Mouse (Mus musculus): Measurements from ENCODE around the gene Coil. TPM values are rescaled to one million over a fixed set of nuclear protein-coding genes. Genes with fewer than 3 reads are reported as not detected.

Coil gene
- polyA plus RNA-seq, 1 experiment from 2014 or later: 24.2 TPM

- Histone ChIP-seq H3K4me1 (ENCODE audit: control insufficient read depth, insufficient read depth, low read length) (no peaks in the 10 kb centered on the region), H3K27me3 (ENCODE audit: control insufficient read depth, insufficient read depth, low read length) (no peaks in the 10 kb centered on the region), H3K27ac (ENCODE audit: low read depth, low read length) (no peak overlapping the region), H3K9ac (ENCODE audit: low read length) (no peak overlapping the region), H3K4me2 (no peak overlapping the region), H3K4me3 (ENCODE audit: low read depth, low read length) (no peak overlapping the region), H3K9me3 (ENCODE audit: control insufficient read depth, low read length) (no peaks in the 10 kb centered on the region), H3K36me3 (ENCODE audit: control insufficient read depth, insufficient read depth, low read length) (no peaks in the 10 kb centered on the region)
- DNase-seq (ENCODE audit: low spot score, missing footprints) (no peak), ATAC-seq (ENCODE audit: low FRiP score) (no peak)
Observed at GRCm38 (mm10) chr11:89006404-89006803, 36.4 kb downstream of the Coil start.

- Histone ChIP-seq H3K27ac (ENCODE audit: low read depth, low read length) (no peak overlapping the region), H3K4me3 (ENCODE audit: low read depth, low read length) (no peak overlapping the region), H3K9ac (ENCODE audit: low read length) (no peak overlapping the region), H3K4me2 (no peak overlapping the region), H3K36me3 (ENCODE audit: control insufficient read depth, insufficient read depth, low read length) (no peaks in the 10 kb centered on the region), H3K9me3 (ENCODE audit: control insufficient read depth, low read length) (no peaks in the 10 kb centered on the region), H3K27me3 (ENCODE audit: control insufficient read depth, insufficient read depth, low read length) (no peaks in the 10 kb centered on the region), H3K4me1 (ENCODE audit: control insufficient read depth, insufficient read depth, low read length) (no peaks in the 10 kb centered on the region)
- DNase-seq (ENCODE audit: low spot score, missing footprints) (no peak), ATAC-seq (ENCODE audit: low FRiP score) (no peak)
- 89% methylated on average over 3 of the region's 3 CpGs for WGBS
Observed at GRCm38 (mm10) chr11:89007582-89007981, 37.5 kb downstream of the Coil start.

GRCm38 (mm10) chr11:89009066-89009465, 39.0 kb downstream of the Coil start:
- DNase-seq (ENCODE audit: low spot score, missing footprints) (peak; percentile 64), ATAC-seq (ENCODE audit: low FRiP score) (no peak)
- no peaks in the 10 kb centered on the region for H3K9me3 ChIP-seq (ENCODE audit: control insufficient read depth, low read length)
- H3K27ac ChIP-seq (ENCODE audit: low read depth, low read length): no peak overlapping the region
- H3K4me2 ChIP-seq: no peak overlapping the region
- H3K9ac ChIP-seq (ENCODE audit: low read length): no peak overlapping the region
- 92% methylated on average over 9 of the region's 9 CpGs for WGBS
- no peaks in the 10 kb centered on the region for H3K36me3 ChIP-seq (ENCODE audit: control insufficient read depth, insufficient read depth, low read length)
- no peaks in the 10 kb centered on the region for H3K4me1 ChIP-seq (ENCODE audit: control insufficient read depth, insufficient read depth, low read length)
- H3K4me3 ChIP-seq (ENCODE audit: low read depth, low read length): no peak overlapping the region
- no peaks in the 10 kb centered on the region for H3K27me3 ChIP-seq (ENCODE audit: control insufficient read depth, insufficient read depth, low read length)

- no peaks in the 10 kb centered on the region for H3K4me1 ChIP-seq (ENCODE audit: control insufficient read depth, insufficient read depth, low read length)
- no peak for ATAC-seq (ENCODE audit: low FRiP score)
- no peaks in the 10 kb centered on the region for H3K9me3 ChIP-seq (ENCODE audit: control insufficient read depth, low read length)
- H3K4me2 ChIP-seq: no peak overlapping the region
- H3K27ac ChIP-seq (ENCODE audit: low read depth, low read length): no peak overlapping the region
- no peak overlapping the region for H3K4me3 ChIP-seq (ENCODE audit: low read depth, low read length)
- H3K27me3 ChIP-seq (ENCODE audit: control insufficient read depth, insufficient read depth, low read length): no peaks in the 10 kb centered on the region
- DNase-seq (ENCODE audit: low spot score, missing footprints): peak; percentile 74
- H3K36me3 ChIP-seq (ENCODE audit: control insufficient read depth, insufficient read depth, low read length): no peaks in the 10 kb centered on the region
- 84% methylated on average over 7 of the region's 7 CpGs for WGBS
- no peak overlapping the region for H3K9ac ChIP-seq (ENCODE audit: low read length)
Observed at GRCm38 (mm10) chr11:89009496-89009895, 39.4 kb downstream of the Coil start.

- Histone ChIP-seq H3K36me3 (ENCODE audit: control insufficient read depth, insufficient read depth, low read length) (no peaks in the 10 kb centered on the region), H3K4me1 (ENCODE audit: control insufficient read depth, insufficient read depth, low read length) (no peaks in the 10 kb centered on the region), H3K27ac (ENCODE audit: low read depth, low read length) (no peak overlapping the region), H3K4me3 (ENCODE audit: low read depth, low read length) (no peak overlapping the region), H3K4me2 (no peak overlapping the region), H3K27me3 (ENCODE audit: control insufficient read depth, insufficient read depth, low read length) (no peaks in the 10 kb centered on the region), H3K9ac (ENCODE audit: low read length) (no peak overlapping the region), H3K9me3 (ENCODE audit: control insufficient read depth, low read length) (no peaks in the 10 kb centered on the region)
- ATAC-seq (ENCODE audit: low FRiP score): no peak
- no peak for DNase-seq (ENCODE audit: low spot score, missing footprints)
- 86% methylated on average over 5 of the region's 5 CpGs for WGBS
Observed at GRCm38 (mm10) chr11:89012241-89012640, 42.2 kb downstream of the Coil start.

GRCm38 (mm10) chr11:89017514-89018182, 47.6 kb downstream of the Coil start:
- ATAC-seq (ENCODE audit: low FRiP score): no peak
- H3K9me3 ChIP-seq (ENCODE audit: control insufficient read depth, low read length): no peaks in the 10 kb centered on the region
- H3K4me1 ChIP-seq (ENCODE audit: control insufficient read depth, insufficient read depth, low read length): no peaks in the 10 kb centered on the region
- no peaks in the 10 kb centered on the region for H3K36me3 ChIP-seq (ENCODE audit: control insufficient read depth, insufficient read depth, low read length)
- H3K4me3 ChIP-seq (ENCODE audit: low read depth, low read length): no peak overlapping the region
- 91% methylated on average over 9 of the region's 9 CpGs for WGBS
- H3K27me3 ChIP-seq (ENCODE audit: control insufficient read depth, insufficient read depth, low read length): no peaks in the 10 kb centered on the region
- DNase-seq (ENCODE audit: low spot score, missing footprints): peak; percentile 0
- H3K27ac ChIP-seq (ENCODE audit: low read depth, low read length): no peak overlapping the region
- H3K4me2 ChIP-seq: no peak overlapping the region
- H3K9ac ChIP-seq (ENCODE audit: low read length): no peak overlapping the region

- no peak overlapping the region for H3K9ac ChIP-seq (ENCODE audit: low read length)
- H3K4me2 ChIP-seq: no peak overlapping the region
- no peaks in the 10 kb centered on the region for H3K9me3 ChIP-seq (ENCODE audit: control insufficient read depth, low read length)
- H3K36me3 ChIP-seq (ENCODE audit: control insufficient read depth, insufficient read depth, low read length): no peaks in the 10 kb centered on the region
- 72% methylated on average over 9 of the region's 9 CpGs for WGBS
- no peak overlapping the region for H3K4me3 ChIP-seq (ENCODE audit: low read depth, low read length)
- H3K27ac ChIP-seq (ENCODE audit: low read depth, low read length): no peak overlapping the region
- H3K4me1 ChIP-seq (ENCODE audit: control insufficient read depth, insufficient read depth, low read length): no peaks in the 10 kb centered on the region
- ATAC-seq (ENCODE audit: low FRiP score): no peak
- no peaks in the 10 kb centered on the region for H3K27me3 ChIP-seq (ENCODE audit: control insufficient read depth, insufficient read depth, low read length)
- peak; percentile 77 for DNase-seq (ENCODE audit: low spot score, missing footprints)
Observed at GRCm38 (mm10) chr11:89020681-89021305, 50.7 kb downstream of the Coil start.

- Histone ChIP-seq H3K27me3 (ENCODE audit: control insufficient read depth, insufficient read depth, low read length) (no peaks in the 10 kb centered on the region), H3K4me3 (ENCODE audit: low read depth, low read length) (no peak overlapping the region), H3K4me1 (ENCODE audit: control insufficient read depth, insufficient read depth, low read length) (no peaks in the 10 kb centered on the region), H3K9ac (ENCODE audit: low read length) (no peak overlapping the region), H3K4me2 (no peak overlapping the region), H3K9me3 (ENCODE audit: control insufficient read depth, low read length) (no peaks in the 10 kb centered on the region), H3K27ac (ENCODE audit: low read depth, low read length) (no peak overlapping the region), H3K36me3 (ENCODE audit: control insufficient read depth, insufficient read depth, low read length) (no peaks in the 10 kb centered on the region)
- WGBS: 87% methylated on average over 7 of the region's 7 CpGs
- DNase-seq (ENCODE audit: low spot score, missing footprints): peak; percentile 47
- ATAC-seq (ENCODE audit: low FRiP score): no peak
Observed at GRCm38 (mm10) chr11:89021687-89022086, 51.6 kb downstream of the Coil start.

- Histone ChIP-seq H3K4me1 (ENCODE audit: control insufficient read depth, insufficient read depth, low read length) (no peaks in the 10 kb centered on the region), H3K4me3 (ENCODE audit: low read depth, low read length) (no peak overlapping the region), H3K4me2 (no peak overlapping the region), H3K27me3 (ENCODE audit: control insufficient read depth, insufficient read depth, low read length) (no peaks in the 10 kb centered on the region), H3K27ac (ENCODE audit: low read depth, low read length) (no peak overlapping the region), H3K9me3 (ENCODE audit: control insufficient read depth, low read length) (no peaks in the 10 kb centered on the region), H3K9ac (ENCODE audit: low read length) (no peak overlapping the region), H3K36me3 (ENCODE audit: control insufficient read depth, insufficient read depth, low read length) (no peaks in the 10 kb centered on the region)
- 73% methylated on average over 8 of the region's 8 CpGs for WGBS
- ATAC-seq (ENCODE audit: low FRiP score) (no peak), DNase-seq (ENCODE audit: low spot score, missing footprints) (peak; percentile 14)
Observed at GRCm38 (mm10) chr11:89022120-89022731, 52.2 kb downstream of the Coil start.

Data from midbrain, embryonic 11.5 days (tissue).